Mouse (Mus musculus): ENCODE data around the gene Elmo1. TPM values are rescaled to one million over a fixed set of nuclear protein-coding genes. Genes with fewer than 3 reads are reported as not detected.

The Elmo1 gene
- total and polyA plus RNA-seq, 3 experiments = 5.2 to 7.6 TPM; not detected in 1

DNA sequence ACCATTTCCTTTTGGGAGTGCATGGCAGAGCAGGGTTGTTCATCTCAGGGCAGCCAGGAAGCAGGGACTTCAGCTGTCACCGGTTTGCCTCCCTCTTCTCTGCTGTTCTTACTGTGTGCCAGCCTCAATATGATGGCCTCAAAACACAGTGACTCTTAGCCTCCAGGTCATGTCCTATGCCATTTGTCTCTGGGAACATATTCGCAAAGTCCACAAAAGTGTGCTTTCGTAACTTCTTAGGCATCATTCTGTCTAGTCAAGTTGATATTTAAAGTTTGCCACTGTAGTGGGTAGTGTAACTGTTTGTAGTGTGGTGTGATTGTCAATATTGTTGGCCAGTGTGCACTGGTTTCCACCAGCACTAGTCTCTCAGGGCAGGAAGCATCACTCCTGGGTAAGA lies 40.3 kb downstream of the Elmo1 start:
- no peaks in the 10 kb centered on the region for H3K9me3 ChIP-seq (replicated peaks; ENCODE audit: insufficient read depth, low read length)
- H3K27ac ChIP-seq (ENCODE audit: control insufficient read depth, low read depth, low read length) = no peak overlapping the region
- H3K27me3 ChIP-seq (ENCODE audit: control insufficient read depth in 1 of 2, insufficient read depth in 2 of 2, low read length in 2 of 2) = no peaks in the 10 kb centered on the region
- peaks cover 0 to 2% of the 10 kb centered on the region in 2 experiments; a peak in 2 of 4 replicates for H3K36me3 ChIP-seq (ENCODE audit: control insufficient read depth in 1 of 2, insufficient read depth in 2 of 2, low read length in 2 of 2)
- H3K9ac ChIP-seq (ENCODE audit: control insufficient read depth, low read depth, low read length, poor library complexity, severe bottlenecking) = no peak overlapping the region
- TF ChIP-seq TCF12 (IDR thresholded peaks at IDR 0.05; ENCODE audit: low read depth, low read length) (no peak), HCFC1 (IDR thresholded peaks at IDR 0.05; ENCODE audit: low read depth, low read length) (no peak), CTCF (IDR thresholded peaks at IDR 0.05 in 2 of 3, conservative IDR thresholded peaks at IDR 0.05 in 1 of 3; ENCODE audit: control insufficient read depth in 1 of 3, insufficient read depth in 1 of 3, low read depth in 2 of 3, low read length in 3 of 3, poor library complexity in 1 of 3, severe bottlenecking in 1 of 3) (no peak), NELFE (IDR thresholded peaks at IDR 0.05; ENCODE audit: low read depth, low read length) (no peak), MAX (IDR thresholded peaks at IDR 0.05; ENCODE audit: low read length) (no peak), NRF1 (IDR thresholded peaks at IDR 0.05; ENCODE audit: insufficient read depth, low read depth, low read length, poor library complexity, severe bottlenecking) (no peak), GABPA (IDR thresholded peaks at IDR 0.05; ENCODE audit: low read depth, low read length) (no peak), TBP (IDR thresholded peaks at IDR 0.05; ENCODE audit: low read depth, low read length) (no peak), MAFK (IDR thresholded peaks at IDR 0.05; ENCODE audit: borderline replicate concordance, low read depth, low read length) (no peak), KAT2A (conservative IDR thresholded peaks at IDR 0.05; ENCODE audit: low read depth, low read length) (no peak), ZMIZ1 (IDR thresholded peaks at IDR 0.05; ENCODE audit: low read depth, low read length) (no peak), BHLHE40 (IDR thresholded peaks at IDR 0.05; ENCODE audit: borderline replicate concordance, low read depth, low read length) (no peak), ZKSCAN1 (IDR thresholded peaks at IDR 0.05; ENCODE audit: low read depth, low read length) (no peak), ZC3H11A (IDR thresholded peaks at IDR 0.05; ENCODE audit: low read depth, low read length) (no peak), MXI1 (IDR thresholded peaks at IDR 0.05; ENCODE audit: low read depth, low read length) (no peak)
- no peak for DNase-seq (ENCODE audit: low read depth, low spot score)
- H3K79me2 ChIP-seq (ENCODE audit: control insufficient read depth, insufficient read depth, low read length, poor library complexity) = no peaks in the 10 kb centered on the region
- no peaks in the 10 kb centered on the region; a peak in 1 of 4 replicates for H3K4me1 ChIP-seq (ENCODE audit: control insufficient read depth in 1 of 2, insufficient read depth in 2 of 2, low read length in 2 of 2)
- no peak overlapping the region for H3K4me3 ChIP-seq (ENCODE audit: control insufficient read depth in 1 of 2, insufficient read depth in 1 of 2, low read depth in 2 of 2, low read length in 2 of 2)

DNA sequence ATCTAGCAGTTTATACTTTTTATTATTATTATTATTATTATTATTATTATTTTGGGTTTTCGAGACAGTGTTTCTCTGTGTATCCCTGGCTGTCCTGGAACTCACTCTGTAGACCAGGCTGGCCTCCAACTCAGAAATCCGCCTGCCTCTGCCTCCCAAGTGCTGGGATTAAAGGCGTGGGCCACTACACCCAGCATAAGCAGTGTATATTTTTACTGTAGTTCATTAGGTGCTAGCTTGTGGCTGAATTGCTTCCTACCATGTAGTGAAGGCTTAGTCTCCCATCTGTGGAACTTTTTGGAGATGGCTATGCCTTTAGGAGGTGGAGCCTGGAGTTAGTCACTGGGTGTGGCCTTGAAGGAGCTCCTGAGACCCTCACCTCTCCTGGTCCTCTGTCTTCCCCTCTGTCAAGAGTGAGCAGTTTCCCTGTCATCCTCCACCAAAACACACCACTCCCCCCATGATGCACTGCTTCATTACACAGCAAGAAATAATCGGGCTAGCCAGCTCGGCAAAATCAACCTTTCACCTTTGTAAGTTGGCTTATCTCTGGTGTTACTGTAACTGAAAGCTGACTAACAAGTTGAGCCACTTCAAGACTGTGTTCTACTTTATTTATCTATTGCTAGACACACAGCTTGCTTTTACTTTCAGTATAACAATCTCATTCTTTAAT lies 41.1 kb downstream of the Elmo1 start:
- no peaks in the 10 kb centered on the region for H3K9me3 ChIP-seq (replicated peaks; ENCODE audit: insufficient read depth, low read length)
- H3K79me2 ChIP-seq (ENCODE audit: control insufficient read depth, insufficient read depth, low read length, poor library complexity) = no peaks in the 10 kb centered on the region
- H3K27me3 ChIP-seq (ENCODE audit: control insufficient read depth in 1 of 2, insufficient read depth in 2 of 2, low read length in 2 of 2) = no peaks in the 10 kb centered on the region
- H3K9ac ChIP-seq (ENCODE audit: control insufficient read depth, low read depth, low read length, poor library complexity, severe bottlenecking) = no peak overlapping the region
- H3K4me1 ChIP-seq (ENCODE audit: control insufficient read depth in 1 of 2, insufficient read depth in 2 of 2, low read length in 2 of 2) = no peaks in the 10 kb centered on the region; a peak in 1 of 4 replicates
- peaks cover 0 to 2% of the 10 kb centered on the region in 2 experiments; a peak in 2 of 4 replicates for H3K36me3 ChIP-seq (ENCODE audit: control insufficient read depth in 1 of 2, insufficient read depth in 2 of 2, low read length in 2 of 2)
- peak overlapping the region; percentile 12 to 28; a peak in 2 of 4 replicates for H3K4me3 ChIP-seq (ENCODE audit: control insufficient read depth in 1 of 2, insufficient read depth in 1 of 2, low read depth in 2 of 2, low read length in 2 of 2)
- H3K27ac ChIP-seq (ENCODE audit: control insufficient read depth, low read depth, low read length) = no peak overlapping the region
- TF ChIP-seq TCF12 (IDR thresholded peaks at IDR 0.05; ENCODE audit: low read depth, low read length) (0 out of 2 replicates have a peak, but pooled peaks have one; percentile 18), ZMIZ1 (IDR thresholded peaks at IDR 0.05; ENCODE audit: low read depth, low read length) (no peak), GATA1 (IDR thresholded peaks at IDR 0.05; ENCODE audit: low read depth, low read length) (peak; percentile 52), TBP (IDR thresholded peaks at IDR 0.05; ENCODE audit: low read depth, low read length) (no peak), ETS1 (IDR thresholded peaks at IDR 0.05; ENCODE audit: low read depth, low read length) (peak; percentile 53), EP300 (IDR thresholded peaks at IDR 0.05; ENCODE audit: low read depth in 1 of 2, low read length in 2 of 2) (peak in 1 of 2 experiments; percentile 68; a peak in 2 of 4 replicates), ZKSCAN1 (IDR thresholded peaks at IDR 0.05; ENCODE audit: low read depth, low read length) (no peak), RAD21 (IDR thresholded peaks at IDR 0.05; ENCODE audit: low read depth, low read length) (no peak), MYB (IDR thresholded peaks at IDR 0.05; ENCODE audit: low read depth, low read length) (peak; percentile 53; the same call in 1 of the 2 replicates), MXI1 (IDR thresholded peaks at IDR 0.05; ENCODE audit: low read depth, low read length) (no peak), TAL1 (IDR thresholded peaks at IDR 0.05; ENCODE audit: low read length) (no peak)
- DNase-seq (ENCODE audit: low read depth, low spot score) = peak; percentile 53
